Mouse (Mus musculus): ENCODE results near the gene Pak7. TPM values are rescaled to one million over a fixed set of nuclear protein-coding genes. Genes with fewer than 3 reads are reported as not detected.

Pak7 gene
- total RNA-seq, 2 experiments from 2014 or later, result not detected

DNA sequence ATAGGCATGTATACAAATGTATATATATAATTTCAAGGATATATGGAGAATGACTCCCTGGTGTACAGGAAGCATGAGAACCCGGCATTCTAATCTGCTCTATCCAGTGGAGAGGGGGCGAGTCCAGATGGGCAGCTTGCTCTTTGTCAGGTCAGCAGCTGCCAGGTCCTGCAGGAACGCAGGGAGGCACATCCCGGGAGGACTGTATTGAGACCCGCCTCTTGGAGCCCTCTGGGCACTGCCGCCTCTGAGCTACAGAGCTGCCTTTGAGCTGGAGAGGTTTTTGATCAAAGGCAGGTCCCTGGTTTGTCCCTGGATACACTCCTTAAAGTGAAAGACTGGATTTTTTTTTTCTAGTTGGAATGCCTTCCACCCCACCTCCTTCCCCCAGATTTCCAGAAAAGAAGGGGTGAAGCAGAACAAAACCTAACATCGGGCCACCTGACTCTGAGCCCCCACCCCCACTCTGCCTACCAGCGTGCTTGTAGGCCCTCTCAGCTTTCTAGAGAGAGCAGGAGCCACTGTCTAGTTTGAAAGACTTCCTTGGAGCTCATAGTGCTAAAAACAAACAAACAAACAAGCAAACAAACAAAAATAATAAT lies 336.0 kb downstream of the Pak7 start, which contains the start of gene Lamp5:
Gene Lamp5, plus strand, starts transcription at position 552 of the 602 bp plus-strand sequence.
- intact Hi-C loops (cut with DNase I), result no loop called here
- DNase-seq, result no peak

DNA sequence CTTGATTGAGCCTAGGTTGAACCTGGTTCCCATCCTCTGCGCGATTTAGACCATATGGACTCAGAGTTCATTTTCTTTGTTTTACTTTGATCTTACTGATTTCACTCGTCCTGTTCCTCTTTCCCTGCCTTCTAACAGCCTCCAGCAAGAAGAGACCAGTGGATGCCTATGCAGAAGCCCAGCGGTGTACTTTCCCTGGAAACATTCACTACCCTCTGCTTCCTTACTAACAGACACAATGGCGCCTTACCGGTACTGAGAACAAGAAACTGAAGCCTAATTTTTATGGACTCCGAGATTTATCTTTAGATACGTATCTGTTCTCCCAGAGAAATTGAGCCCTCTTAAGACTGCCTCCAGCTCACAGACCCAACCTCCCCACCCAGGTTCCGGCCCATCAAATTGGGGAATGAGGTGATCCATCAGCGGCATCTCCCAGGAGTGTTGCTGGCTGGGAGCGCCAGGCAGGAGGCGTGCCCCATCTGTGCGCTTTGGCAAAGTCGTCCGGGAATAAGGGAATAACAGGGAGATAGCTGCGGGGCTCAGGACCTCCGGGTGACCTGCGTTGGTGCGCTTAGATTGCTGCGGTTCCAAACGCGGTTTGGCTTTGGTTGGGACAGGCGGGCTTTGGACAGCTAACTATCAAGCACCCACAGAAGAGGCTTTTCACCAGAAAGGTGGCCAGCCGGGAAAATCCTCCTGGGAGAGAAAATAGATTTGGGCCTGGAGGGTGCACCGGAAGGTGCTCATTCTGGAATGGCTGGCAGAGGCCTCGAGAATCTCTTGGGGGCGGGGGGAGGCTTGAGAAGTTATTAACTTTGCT lies 336.8 kb downstream of the Pak7 start:
- intact Hi-C loops (cut with DNase I), result no loop called here
- no peak for DNase-seq

DNA sequence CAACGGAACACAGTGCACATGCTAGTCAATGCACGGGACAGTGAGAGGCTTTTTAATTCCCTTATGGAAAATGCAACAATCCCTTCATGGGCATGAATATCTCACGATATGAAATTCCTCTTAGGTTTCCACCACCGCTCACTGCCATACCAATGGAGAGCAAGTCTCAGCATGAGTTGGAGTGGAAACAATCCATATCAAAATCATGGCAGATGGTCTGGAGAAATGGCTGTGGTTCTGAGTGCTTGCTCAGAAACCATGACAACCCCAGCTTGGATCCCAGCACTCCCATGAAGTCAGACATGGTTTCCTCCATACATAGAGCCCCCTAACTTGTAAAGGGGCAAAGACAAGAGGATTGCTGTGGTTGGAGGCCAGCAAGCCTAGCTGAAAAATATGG lies 339.3 kb downstream of the Pak7 start:
- no peak for DNase-seq
- intact Hi-C loops (cut with DNase I), result no loop called here

Other genes starting within 250 kb of the Pak7 start
- under 1 TPM; 0.47 to 0.82 TPM for gene Ankef1, start 113.9 kb upstream of the Pak7 start, total RNA-seq (2021)